Mouse (Mus musculus) layer of hippocampus, postnatal 25 days (tissue): ENCODE measurements at regions not wholly inside any gene's neighbourhood (a gene's known extent, or its start where the extent isn't known, plus 50 kb on each side); places are given as distances from the start of the nearest gene placed in this dataset.

Source experiments
- DNase-seq, 2 experiments: peaks; one replicate each; pipeline ENCODE4 v3.0.0; 2022; ENCODE audit warnings: mixed read lengths in 2 of 2, low spot score in 1 of 2; ENCODE audit errors: extremely low spot score in 1 of 2

GRCm38 (mm10) chr12:45929760-45930150 lies 855.2 kb upstream of the Stxbp6 start:
- DNase-seq: peak in 1 of 2 experiments; percentile 24

GRCm38 (mm10) chr12:45929001-45929759 lies 854.7 kb upstream of the Stxbp6 start:
- DNase-seq: no peak
